25 mouse cellular contexts compared by ENCODE assay signal in the genomic region with DNA sequence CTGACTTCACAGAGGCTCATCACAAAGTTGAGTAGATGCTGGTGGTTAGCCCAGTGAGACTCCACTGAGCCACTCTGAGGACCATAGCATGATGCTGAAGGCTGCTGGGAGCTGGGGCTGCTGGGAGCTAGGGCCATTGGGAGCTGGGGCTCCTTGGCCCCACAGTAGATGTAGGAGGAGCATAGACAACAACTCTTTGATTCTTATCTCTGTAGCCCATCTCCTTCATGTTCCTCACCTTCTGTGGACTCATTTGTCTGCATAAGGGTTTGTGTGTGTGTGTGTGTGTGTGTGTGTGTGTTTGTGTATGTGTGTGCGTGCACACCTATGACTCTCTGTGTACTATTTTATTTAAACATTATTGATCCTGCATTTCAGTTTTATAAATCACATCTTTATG. TPM values are rescaled to one million over a fixed set of nuclear protein-coding genes. Genes with fewer than 3 reads are reported as not detected.
DNase-seq lines count a peak whose midpoint lies in the region; ATAC-seq and TF ChIP-seq lines count a peak whose summit lies in the region.
"Had no signal": no experiment of that assay in that cellular context is flagged by ENCODE, and none has a peak within 500 bp of the region (broad histone marks: within the 10 kb centered on the region; RNA-seq: fewer than 3 reads in every experiment).

No protein-coding gene starts in this region.

- H3K4me3 ChIP-seq in forebrain, embryonic 15.5 days = no peak overlapping the region
- H3K4me3 ChIP-seq in forebrain, embryonic 12.5 days (replicated peaks) = no peak overlapping the region
- H3K4me3 ChIP-seq in stomach, embryonic 16.5 days (replicated peaks; ENCODE audit: low read length) = no peak overlapping the region
- H3K4me3 ChIP-seq in stomach, postnatal 0 days (ENCODE audit: low read depth, low read length) = no peak overlapping the region
- H3K4me3 ChIP-seq in intestine, embryonic 16.5 days (ENCODE audit: low read length) = no peak overlapping the region
- H3K4me3 ChIP-seq in intestine, embryonic 15.5 days (replicated peaks) = no peak overlapping the region
- H3K4me3 ChIP-seq: embryonic facial prominence, embryonic 13.5 days; embryonic facial prominence, embryonic 15.5 days; erythroblast, embryonic 14.5 days; forebrain, embryonic 10.5 days; forebrain, embryonic 13.5 days had no signal

- no peak overlapping the region for H3K9ac ChIP-seq in forebrain, embryonic 15.5 days (replicated peaks)
- H3K9ac ChIP-seq in forebrain, embryonic 12.5 days = no peak overlapping the region
- no peak overlapping the region for H3K9ac ChIP-seq in stomach, embryonic 16.5 days (ENCODE audit: low read length)
- H3K9ac ChIP-seq in stomach, postnatal 0 days (ENCODE audit: low read length) = no peak overlapping the region
- no peak overlapping the region for H3K9ac ChIP-seq in intestine, embryonic 16.5 days (ENCODE audit: low read depth, low read length)
- no peak overlapping the region for H3K9ac ChIP-seq in intestine, embryonic 15.5 days
- H3K9ac ChIP-seq: embryonic facial prominence, embryonic 13.5 days; embryonic facial prominence, embryonic 15.5 days; forebrain, embryonic 13.5 days had no signal

- no peaks in the 10 kb centered on the region for H3K36me3 ChIP-seq in forebrain, embryonic 15.5 days
- H3K36me3 ChIP-seq in forebrain, embryonic 12.5 days (replicated peaks) = no peaks in the 10 kb centered on the region
- H3K36me3 ChIP-seq in stomach, embryonic 16.5 days (ENCODE audit: control insufficient read depth, insufficient read depth, low read length) = no peaks in the 10 kb centered on the region
- no peaks in the 10 kb centered on the region for H3K36me3 ChIP-seq in stomach, postnatal 0 days (ENCODE audit: control insufficient read depth, insufficient read depth, low read length)
- H3K36me3 ChIP-seq in intestine, embryonic 16.5 days (ENCODE audit: control insufficient read depth, insufficient read depth, low read length) = no peaks in the 10 kb centered on the region
- no peaks in the 10 kb centered on the region for H3K36me3 ChIP-seq in intestine, embryonic 15.5 days
- H3K36me3 ChIP-seq: embryonic facial prominence, embryonic 13.5 days; embryonic facial prominence, embryonic 15.5 days; forebrain, embryonic 10.5 days had no signal

- no peaks in the 10 kb centered on the region for H3K4me1 ChIP-seq in forebrain, embryonic 15.5 days
- peaks cover 2% of the 10 kb centered on the region; the same call in 1 of the 2 replicates for H3K4me1 ChIP-seq in forebrain, embryonic 12.5 days
- no peaks in the 10 kb centered on the region for H3K4me1 ChIP-seq in stomach, embryonic 16.5 days (ENCODE audit: control insufficient read depth, insufficient read depth, low read length)
- no peaks in the 10 kb centered on the region for H3K4me1 ChIP-seq in stomach, postnatal 0 days (replicated peaks; ENCODE audit: control insufficient read depth, insufficient read depth)
- no peaks in the 10 kb centered on the region for H3K4me1 ChIP-seq in intestine, embryonic 16.5 days (ENCODE audit: control insufficient read depth, insufficient read depth, low read length)
- no peaks in the 10 kb centered on the region for H3K4me1 ChIP-seq in intestine, embryonic 15.5 days (replicated peaks)
- H3K4me1 ChIP-seq: embryonic facial prominence, embryonic 15.5 days; forebrain, embryonic 13.5 days had no signal

- TF ChIP-seq CTCF in stomach, postnatal 0 days (IDR thresholded peaks at IDR 0.05; ENCODE audit: low read depth) = no peak

- ATAC-seq in forebrain, embryonic 15.5 days (replicated peaks) = peak; percentile 54; the same call in 1 of the 2 replicates
- no peak for ATAC-seq in forebrain, embryonic 12.5 days (ENCODE audit: low FRiP score)
- ATAC-seq in stomach, embryonic 16.5 days (ENCODE audit: insufficient read depth, low FRiP score) = 0 out of 2 replicates have a peak, but pooled peaks have one; percentile 29
- no peak for ATAC-seq in stomach, postnatal 0 days (ENCODE audit: low FRiP score, low TSS enrichment)
- peak; percentile 12 for ATAC-seq in activated CD4-positive, CD25-positive, alpha-beta regulatory T cell, adult 4 months
- ATAC-seq in inflammation-experienced regulatory T-cells, adult 6 months = peak; percentile 36
- ATAC-seq in intestine, embryonic 16.5 days = no peak
- no peak for ATAC-seq in intestine, embryonic 15.5 days
- ATAC-seq: Patski had no signal

- H3K9me3 ChIP-seq in forebrain, embryonic 15.5 days = no peaks in the 10 kb centered on the region
- no peaks in the 10 kb centered on the region for H3K9me3 ChIP-seq in forebrain, embryonic 12.5 days
- H3K9me3 ChIP-seq in stomach, embryonic 16.5 days (replicated peaks; ENCODE audit: control insufficient read depth, low read length) = no peaks in the 10 kb centered on the region
- no peaks in the 10 kb centered on the region for H3K9me3 ChIP-seq in stomach, postnatal 0 days (ENCODE audit: control insufficient read depth, low read length)
- H3K9me3 ChIP-seq in intestine, embryonic 16.5 days (ENCODE audit: control insufficient read depth, low read length) = no peaks in the 10 kb centered on the region
- no peaks in the 10 kb centered on the region for H3K9me3 ChIP-seq in intestine, embryonic 15.5 days
- H3K9me3 ChIP-seq: embryonic facial prominence, embryonic 13.5 days; embryonic facial prominence, embryonic 15.5 days; forebrain, embryonic 10.5 days; forebrain, embryonic 13.5 days; G1E had no signal

- no peak for TF ChIP-seq EP300 in stomach, postnatal 0 days (optimal IDR thresholded peaks at IDR 0.05)

- 100% methylated on average over 1 of the region's 1 CpGs for WGBS in forebrain, embryonic 15.5 days
- 100% methylated on average over 1 of the region's 1 CpGs for WGBS in forebrain, embryonic 12.5 days
- WGBS in stomach, embryonic 16.5 days = 74% methylated on average over 1 of the region's 1 CpGs
- WGBS in stomach, postnatal 0 days = 94% methylated on average over 1 of the region's 1 CpGs
- WGBS in intestine, embryonic 16.5 days = 100% methylated on average over 1 of the region's 1 CpGs
- WGBS in intestine, embryonic 15.5 days = 100% methylated on average over 1 of the region's 1 CpGs

- H3K4me2 ChIP-seq in forebrain, embryonic 15.5 days (replicated peaks) = no peak overlapping the region
- no peak overlapping the region for H3K4me2 ChIP-seq in forebrain, embryonic 12.5 days
- H3K4me2 ChIP-seq in stomach, embryonic 16.5 days (ENCODE audit: low read depth, low read length) = no peak overlapping the region
- no peak overlapping the region for H3K4me2 ChIP-seq in stomach, postnatal 0 days (replicated peaks; ENCODE audit: low read depth)
- no peak overlapping the region for H3K4me2 ChIP-seq in intestine, embryonic 16.5 days (ENCODE audit: low read depth, low read length)
- no peak overlapping the region for H3K4me2 ChIP-seq in intestine, embryonic 15.5 days (replicated peaks)
- H3K4me2 ChIP-seq: embryonic facial prominence, embryonic 13.5 days; embryonic facial prominence, embryonic 15.5 days; forebrain, embryonic 13.5 days had no signal

- no peaks in the 10 kb centered on the region for H3K27me3 ChIP-seq in forebrain, embryonic 15.5 days
- H3K27me3 ChIP-seq in forebrain, embryonic 12.5 days = no peaks in the 10 kb centered on the region
- no peaks in the 10 kb centered on the region for H3K27me3 ChIP-seq in stomach, embryonic 16.5 days (ENCODE audit: control insufficient read depth, insufficient read depth, low read length)
- H3K27me3 ChIP-seq in stomach, postnatal 0 days (ENCODE audit: control insufficient read depth, insufficient read depth, low read length) = no peaks in the 10 kb centered on the region
- H3K27me3 ChIP-seq in intestine, embryonic 16.5 days (replicated peaks; ENCODE audit: control insufficient read depth, insufficient read depth, low read length) = no peaks in the 10 kb centered on the region
- no peaks in the 10 kb centered on the region for H3K27me3 ChIP-seq in intestine, embryonic 15.5 days (replicated peaks)
- H3K27me3 ChIP-seq: CH12.LX; embryonic facial prominence, embryonic 13.5 days; embryonic facial prominence, embryonic 15.5 days; forebrain, embryonic 13.5 days; Patski had no signal

- no peak for DNase-seq in stomach, postnatal 0 days (ENCODE audit: low spot score)
- DNase-seq: adrenal gland, adult 2 months; adrenal gland, postnatal 10 days; adrenal gland, postnatal 25 days; cerebellum, adult 11 months; cerebellum, adult 18-20 months; cerebellum, adult 8-10 months; cerebellum, adult 9-11 months; cerebellum, postnatal 14 days; cerebellum, postnatal 36 days had no signal

- H3K27ac ChIP-seq in forebrain, embryonic 15.5 days (replicated peaks) = no peak overlapping the region
- H3K27ac ChIP-seq in forebrain, embryonic 12.5 days = no peak overlapping the region
- H3K27ac ChIP-seq in stomach, embryonic 16.5 days (ENCODE audit: low read length) = no peak overlapping the region
- H3K27ac ChIP-seq in stomach, postnatal 0 days (replicated peaks) = no peak overlapping the region
- no peak overlapping the region for H3K27ac ChIP-seq in intestine, embryonic 16.5 days (ENCODE audit: low read length)
- H3K27ac ChIP-seq in intestine, embryonic 15.5 days = no peak overlapping the region
- H3K27ac ChIP-seq: embryonic facial prominence, embryonic 13.5 days; embryonic facial prominence, embryonic 15.5 days; forebrain, embryonic 10.5 days; forebrain, embryonic 13.5 days had no signal

RNA-seq across cellular contexts. Expression of a gene that starts 18.3 kb away (rescaled TPM):
- 19.2 and 22.3 TPM in 2 replicates for polyA plus RNA-seq in forebrain, embryonic 15.5 days (2015; fragmentation: Nextera tagmentation; extraction: Ambion mirVana)
- 54.3 and 57.3 TPM in 2 replicates for polyA plus RNA-seq in forebrain, embryonic 12.5 days (2016; fragmentation: Nextera tagmentation; extraction: Ambion mirVana)
- 26.3 and 33.6 TPM in 2 replicates for polyA plus RNA-seq in stomach, embryonic 16.5 days (2015; fragmentation: Nextera tagmentation; extraction: Ambion mirVana)
- polyA plus RNA-seq in stomach, postnatal 0 days (2015; fragmentation: Nextera tagmentation; extraction: Ambion mirVana) = 19.2 and 19.6 TPM in 2 replicates
- polyA plus RNA-seq in activated CD4-positive, CD25-positive, alpha-beta regulatory T cell, adult 4 months (2017; shearing (Covaris generic)) = 10 to 100 TPM; 23.7 to 33.1 TPM
- 10 to 100 TPM; 26.1 to 35.5 (median 26.5) TPM for polyA plus RNA-seq in inflammation-experienced regulatory T-cells, adult 6 months (2017; shearing (Covaris generic))
- polyA plus RNA-seq in intestine, embryonic 16.5 days (2015; fragmentation: Nextera tagmentation; extraction: Ambion mirVana) = 28.8 and 30.5 TPM in 2 replicates
- 34.6 and 40.1 TPM in 2 replicates for polyA plus RNA-seq in intestine, embryonic 15.5 days (2015; fragmentation: Nextera tagmentation; extraction: Ambion mirVana)

RNA-seq across cellular contexts. Expression of a gene that starts 18.7 kb away (rescaled TPM):
- polyA plus RNA-seq in forebrain, embryonic 15.5 days (2015; fragmentation: Nextera tagmentation; extraction: Ambion mirVana) = 36.0 and 42.3 TPM in 2 replicates
- 32.6 and 36.5 TPM in 2 replicates for polyA plus RNA-seq in forebrain, embryonic 12.5 days (2016; fragmentation: Nextera tagmentation; extraction: Ambion mirVana)
- polyA plus RNA-seq in stomach, embryonic 16.5 days (2015; fragmentation: Nextera tagmentation; extraction: Ambion mirVana) = 129 and 137 TPM in 2 replicates
- 50.3 and 52.4 TPM in 2 replicates for polyA plus RNA-seq in stomach, postnatal 0 days (2015; fragmentation: Nextera tagmentation; extraction: Ambion mirVana)
- polyA plus RNA-seq in activated CD4-positive, CD25-positive, alpha-beta regulatory T cell, adult 4 months (2017; shearing (Covaris generic)) = 10 to 100 TPM; 32.1 to 34.2 TPM
- 10 to 100 TPM; 30.8 to 43.4 (median 35.4) TPM for polyA plus RNA-seq in inflammation-experienced regulatory T-cells, adult 6 months (2017; shearing (Covaris generic))
- polyA plus RNA-seq in intestine, embryonic 16.5 days (2015; fragmentation: Nextera tagmentation; extraction: Ambion mirVana) = 258 and 271 TPM in 2 replicates
- 193 and 195 TPM in 2 replicates for polyA plus RNA-seq in intestine, embryonic 15.5 days (2015; fragmentation: Nextera tagmentation; extraction: Ambion mirVana)

Comparison
In these comparisons a context has a peak if more than half of its experiments do, and no peak if none do; other contexts are left out.
1. ATAC-seq: peak in forebrain, embryonic 15.5 days (single experiment), stomach, embryonic 16.5 days (single experiment), activated CD4-positive, CD25-positive, alpha-beta regulatory T cell, adult 4 months (single experiment) and inflammation-experienced regulatory T-cells, adult 6 months (single experiment); none in forebrain, embryonic 12.5 days (single experiment), stomach, postnatal 0 days (single experiment), intestine, embryonic 16.5 days (single experiment) and intestine, embryonic 15.5 days (single experiment).